Mouse (Mus musculus) megakaryocyte, embryonic 14.5 days (primary cell): Measurements from ENCODE around the gene Faf2. TPM values are rescaled to one million over a fixed set of nuclear protein-coding genes. Genes with fewer than 3 reads are reported as not detected.

Experiments
- H3K27me3 ChIP-seq: replicated peaks from 2 replicates; pipeline ENCODE3; 2012; ENCODE audit warnings: inconsistent platforms
- H3K36me3 ChIP-seq: replicated peaks from 2 replicates; pipeline ENCODE3; 2012; ENCODE audit warnings: low read length, inconsistent platforms, mixed read lengths
- H3K4me1 ChIP-seq: 2 replicates; pipeline ENCODE4 v1.6.1; 2012; ENCODE audit warnings: inconsistent platforms
- H3K4me3 ChIP-seq: replicated peaks from 2 replicates; pipeline ENCODE3; 2012; ENCODE audit warnings: moderate library complexity, mild to moderate bottlenecking, inconsistent platforms
- H3K9me3 ChIP-seq: 2 replicates; pipeline ENCODE4 v1.6.1; 2012; ENCODE audit warnings: inconsistent platforms
- FLI1 ChIP-seq: IDR thresholded peaks from 2 replicates; pipeline ENCODE4 v1.6.1; 2012; ENCODE audit warnings: low read length, inconsistent platforms, mixed read lengths
- GATA1 ChIP-seq: IDR thresholded peaks from 3 replicates; pipeline ENCODE4 v1.6.1; 2012; ENCODE audit warnings: mixed read lengths, low read length, inconsistent platforms, borderline replicate concordance
- polyA plus RNA-seq: library from polyadenylated mRNA; stranded (reverse); fragments of >175 nt; gene quantifications from 2 replicates; pipeline ENCODE4 v1.2.3, GENCODE M21; 2012; ENCODE audit warnings: low replicate concordance; ENCODE audit not compliant: insufficient read depth

The Faf2 gene
- polyA plus RNA-seq, 1 experiment, result 13.9 TPM

DNA sequence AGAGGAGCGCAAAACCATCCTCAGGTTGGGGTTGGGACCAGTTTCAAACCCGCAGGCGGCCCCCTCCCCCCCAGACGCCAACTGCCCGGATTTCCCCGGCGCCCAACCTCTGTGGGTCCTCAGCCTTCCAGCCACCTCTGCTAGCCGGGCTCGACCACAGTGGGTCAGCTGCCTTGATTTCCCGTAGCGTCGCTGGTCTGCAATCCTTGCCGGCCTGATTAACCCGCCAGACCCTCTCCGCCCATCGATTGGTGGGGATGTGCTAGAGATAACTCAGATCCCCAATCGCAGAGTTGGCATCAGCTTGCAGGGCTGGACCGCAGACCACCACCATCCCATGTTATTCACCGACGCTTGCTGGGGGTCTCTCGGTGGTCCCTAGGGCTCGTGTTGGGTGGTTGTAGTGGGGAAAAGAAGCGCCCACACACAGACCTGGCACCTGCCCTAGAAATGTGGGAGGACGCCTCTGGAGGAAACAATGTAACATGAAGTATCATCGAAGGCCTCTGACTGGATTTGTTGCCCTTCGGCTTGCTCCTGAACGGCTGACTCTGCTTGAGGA, 457 bp downstream of the Faf2 start:
- H3K4me3 ChIP-seq, result peak overlapping the region; percentile 99
- H3K4me1 ChIP-seq, result peaks cover 39% of the 10 kb centered on the region
- no peaks in the 10 kb centered on the region for H3K9me3 ChIP-seq
- peaks cover 9% of the 10 kb centered on the region for H3K27me3 ChIP-seq
- TF ChIP-seq GATA1, result no peak
- no peak for TF ChIP-seq FLI1
- peaks cover 6% of the 10 kb centered on the region for H3K36me3 ChIP-seq

DNA sequence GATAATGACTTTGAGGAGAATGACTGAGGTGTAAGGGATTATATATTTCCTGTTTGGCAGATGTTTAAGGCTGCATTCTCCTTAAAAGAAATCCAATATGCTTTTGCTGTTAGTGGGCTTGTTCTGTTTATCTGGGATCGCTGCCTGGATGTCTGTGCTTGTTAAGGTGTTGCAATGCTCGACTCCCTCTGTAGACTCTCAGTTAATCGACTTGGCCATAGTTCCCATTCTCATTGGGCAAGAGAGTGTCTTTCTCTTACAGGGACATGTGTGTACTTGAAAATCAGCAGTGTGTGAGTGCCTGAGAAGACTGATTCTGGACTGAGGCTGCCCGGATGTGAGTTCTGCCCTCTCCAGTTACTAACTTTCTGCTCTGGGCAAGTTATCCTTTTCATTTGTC, 7.5 kb downstream of the Faf2 start:
- TF ChIP-seq GATA1 (no peak), FLI1 (no peak)
- Histone ChIP-seq H3K27me3 (no peaks in the 10 kb centered on the region), H3K36me3 (peaks cover 22% of the 10 kb centered on the region), H3K4me1 (peaks cover 33% of the 10 kb centered on the region), H3K4me3 (no peak overlapping the region), H3K9me3 (no peaks in the 10 kb centered on the region)

- H3K9me3 ChIP-seq, result no peaks in the 10 kb centered on the region
- peaks cover 16% of the 10 kb centered on the region for H3K4me1 ChIP-seq
- peaks cover 29% of the 10 kb centered on the region for H3K36me3 ChIP-seq
- H3K4me3 ChIP-seq, result no peak overlapping the region
- H3K27me3 ChIP-seq, result no peaks in the 10 kb centered on the region
- no peak for TF ChIP-seq FLI1
- TF ChIP-seq GATA1, result no peak
These were observed 11.2 kb downstream of the Faf2 start for GRCm38 (mm10) chr13:54632731-54633277.

- peaks cover 4% of the 10 kb centered on the region for H3K4me1 ChIP-seq
- TF ChIP-seq FLI1 (no peak), GATA1 (no peak)
- no peaks in the 10 kb centered on the region for H3K27me3 ChIP-seq
- H3K36me3 ChIP-seq, result peaks cover 43% of the 10 kb centered on the region
- H3K4me3 ChIP-seq, result no peak overlapping the region
- no peaks in the 10 kb centered on the region for H3K9me3 ChIP-seq
These were observed 13.4 kb downstream of the Faf2 start for GRCm38 (mm10) chr13:54635011-54635410.

DNA sequence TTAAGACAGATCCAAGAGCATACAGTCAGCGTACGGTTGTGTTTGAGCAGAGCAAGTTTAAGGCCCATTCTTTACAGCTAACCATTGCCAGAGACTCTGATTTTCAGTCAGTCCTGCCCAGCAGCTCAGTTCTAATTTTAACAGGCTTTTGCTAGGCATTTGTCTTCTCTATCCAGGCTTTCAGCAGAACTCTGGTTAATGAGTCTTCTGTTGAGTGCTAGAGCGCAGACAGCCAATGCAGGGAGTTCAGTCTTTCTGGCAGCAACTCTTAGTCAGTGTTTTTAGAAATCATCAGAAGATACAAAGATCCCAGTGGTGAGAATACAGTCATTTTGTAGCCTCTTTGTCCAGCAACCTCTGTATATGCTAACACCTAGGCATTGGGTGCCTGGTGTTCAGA, 28.9 kb downstream of the Faf2 start:
- TF ChIP-seq FLI1, result no peak
- no peak for TF ChIP-seq GATA1
- peaks cover 98% of the 10 kb centered on the region for H3K36me3 ChIP-seq
- no peaks in the 10 kb centered on the region for H3K27me3 ChIP-seq
- H3K4me3 ChIP-seq, result no peak overlapping the region
- no peaks in the 10 kb centered on the region for H3K4me1 ChIP-seq
- no peaks in the 10 kb centered on the region for H3K9me3 ChIP-seq

DNA sequence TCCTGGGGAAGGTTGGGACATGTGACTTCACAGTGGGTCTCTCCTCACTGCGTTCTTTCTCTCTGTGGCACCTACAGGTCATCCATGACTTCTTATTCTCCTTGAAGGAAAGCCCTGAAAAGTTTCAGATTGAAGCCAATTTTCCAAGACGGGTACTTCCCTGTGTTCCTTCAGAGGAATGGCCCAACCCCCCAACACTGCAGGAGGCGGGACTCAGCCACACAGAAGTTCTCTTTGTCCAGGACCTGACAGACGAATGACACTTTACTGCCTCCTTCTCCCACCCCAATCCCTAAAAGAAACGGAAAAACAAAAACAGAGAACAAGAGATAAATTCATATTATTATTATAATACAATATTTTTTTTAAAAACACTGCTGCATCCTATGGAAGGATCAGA, 39.3 kb downstream of the Faf2 start:
- Histone ChIP-seq H3K4me3 (no peak overlapping the region), H3K36me3 (peaks cover 83% of the 10 kb centered on the region), H3K9me3 (no peaks in the 10 kb centered on the region), H3K27me3 (no peaks in the 10 kb centered on the region), H3K4me1 (no peaks in the 10 kb centered on the region)
- TF ChIP-seq GATA1 (no peak), FLI1 (no peak)

DNA sequence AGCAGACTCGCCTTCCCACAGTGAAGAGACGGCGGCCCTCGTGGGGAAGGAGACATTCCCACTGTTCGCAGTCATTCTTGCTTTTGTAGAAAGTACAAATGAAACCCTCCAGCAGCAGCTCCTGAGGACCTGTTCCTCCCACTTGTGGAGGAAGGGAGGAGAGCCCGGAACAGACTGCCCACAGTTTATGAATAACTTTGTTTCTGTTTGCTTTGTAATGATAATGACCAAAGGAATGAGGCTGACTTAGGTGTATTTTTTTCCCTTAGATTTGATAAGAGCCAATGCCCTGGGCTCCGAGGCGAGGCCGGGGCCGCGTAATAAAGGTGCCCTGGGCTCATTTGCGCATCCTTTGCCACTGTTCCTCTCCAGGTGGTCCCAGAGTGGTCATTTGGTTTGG, 39.8 kb downstream of the Faf2 start:
- no peak for TF ChIP-seq GATA1
- no peak for TF ChIP-seq FLI1
- Histone ChIP-seq H3K27me3 (no peaks in the 10 kb centered on the region), H3K4me3 (no peak overlapping the region), H3K9me3 (no peaks in the 10 kb centered on the region), H3K36me3 (peaks cover 79% of the 10 kb centered on the region), H3K4me1 (no peaks in the 10 kb centered on the region)

DNA sequence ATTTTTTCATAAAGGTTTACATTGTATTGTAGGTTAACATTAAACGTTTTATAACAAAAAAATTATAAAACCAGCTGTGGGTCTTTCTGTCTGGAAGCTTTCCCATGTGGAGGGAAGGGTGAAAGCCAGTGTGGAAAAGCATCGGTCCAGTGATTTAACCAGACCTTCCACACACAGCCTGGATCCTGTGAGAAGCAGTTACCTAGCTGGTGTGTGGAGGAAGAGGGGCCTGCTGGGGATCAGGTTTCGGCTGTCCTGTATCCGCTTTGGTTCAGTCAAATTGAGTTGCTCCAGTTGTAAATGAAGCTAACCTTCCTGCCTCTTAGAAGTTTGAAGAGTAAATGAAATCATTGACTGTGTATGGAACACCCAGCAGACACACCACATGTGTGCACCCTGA, 42.4 kb downstream of the Faf2 start:
- Histone ChIP-seq H3K9me3 (peaks cover 6% of the 10 kb centered on the region), H3K4me3 (no peak overlapping the region), H3K27me3 (no peaks in the 10 kb centered on the region), H3K36me3 (peaks cover 61% of the 10 kb centered on the region), H3K4me1 (no peaks in the 10 kb centered on the region)
- TF ChIP-seq GATA1, result no peak

- H3K36me3 ChIP-seq, result peaks cover 58% of the 10 kb centered on the region
These were observed 42.9 kb downstream of the Faf2 start for GRCm38 (mm10) chr13:54664509-54664908.

DNA sequence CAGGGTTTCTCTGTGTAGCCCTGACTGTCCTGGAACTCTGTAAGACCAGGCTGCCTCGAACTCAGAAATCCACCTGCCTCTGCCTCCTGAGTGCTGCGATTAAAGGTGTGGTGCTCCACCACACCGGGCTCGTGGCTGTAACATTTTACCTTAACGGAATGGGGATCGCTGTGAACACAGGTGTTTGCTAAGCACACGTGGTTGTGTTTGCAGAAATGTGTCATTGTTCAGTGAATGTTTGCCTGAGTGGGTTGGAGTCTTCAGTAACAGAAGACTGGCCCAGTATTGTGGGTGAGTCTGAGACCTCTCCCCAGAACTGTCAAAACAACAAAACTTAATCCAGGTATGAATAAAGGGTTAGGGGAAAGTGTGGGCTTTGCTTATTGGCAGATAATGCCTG, 43.5 kb downstream of the Faf2 start:
- Histone ChIP-seq H3K9me3 (peaks cover 14% of the 10 kb centered on the region), H3K36me3 (peaks cover 53% of the 10 kb centered on the region), H3K4me3 (no peak overlapping the region), H3K4me1 (no peaks in the 10 kb centered on the region), H3K27me3 (no peaks in the 10 kb centered on the region)
- TF ChIP-seq FLI1, result no peak
- TF ChIP-seq GATA1, result no peak

More at GRCm38 (mm10) chr13:54664509-54664908, 42.9 kb downstream of the Faf2 start:
- Histone ChIP-seq H3K27me3 (no peaks in the 10 kb centered on the region), H3K4me1 (no peaks in the 10 kb centered on the region), H3K4me3 (no peak overlapping the region), H3K9me3 (peaks cover 9% of the 10 kb centered on the region)
- TF ChIP-seq GATA1 (no peak), FLI1 (no peak)
